Mouse (Mus musculus) macrophage (primary cell): ENCODE measurements around the gene Dner. TPM values are rescaled to one million over a fixed set of nuclear protein-coding genes. Genes with fewer than 3 reads are reported as not detected.

Experiments
- H3K27ac ChIP-seq: fragments of 350-480 bp; formaldehyde crosslinking; 2 replicates; pipeline ENCODE4 v1.9.0; 2021
- H3K36me3 ChIP-seq: fragments of 350-480 bp; formaldehyde crosslinking; 2 replicates; pipeline ENCODE4 v1.9.0; 2021; ENCODE audit errors: inconsistent target
- H3K4me3 ChIP-seq: fragments of 350-480 bp; formaldehyde crosslinking; 2 replicates; pipeline ENCODE4 v1.9.0; 2021; ENCODE audit errors: inconsistent target
- H3K79me2 ChIP-seq: fragments of 350-480 bp; formaldehyde crosslinking; 2 replicates; pipeline ENCODE4 v1.9.0; 2021; ENCODE audit errors: inconsistent target
- WGBS: methylation state at CpG from one replicate; pipeline ENCODE4 v1.1.7; 2026; ENCODE audit warnings: inconsistent platforms; ENCODE audit not compliant: missing documents; 5-methylcytosine and 5-hydroxymethylcytosine counted together
- polyA plus RNA-seq: library from polyadenylated mRNA; stranded (reverse); fragments of 250-400 nt; gene quantifications from 3 replicates; pipeline ENCODE4 v1.2.4, GENCODE M21; 2018; ENCODE audit warnings: inconsistent platforms

The Dner gene
- polyA plus RNA-seq, 1 experiment from 2014 or later, result 0.14 TPM

GRCm38 (mm10) chr1:84470342-84470741, 225.7 kb downstream of the Dner start:
- Histone ChIP-seq H3K36me3 (no peaks in the 10 kb centered on the region), H3K4me3 (no peak overlapping the region), H3K27ac (no peak overlapping the region), H3K79me2 (no peaks in the 10 kb centered on the region)
- 69% methylated on average over 4 of the region's 4 CpGs for WGBS

GRCm38 (mm10) chr1:84467664-84468063, 228.4 kb downstream of the Dner start:
- 85% methylated on average over 3 of the region's 3 CpGs for WGBS
- Histone ChIP-seq H3K27ac (peak overlapping the region; percentile 29), H3K36me3 (no peaks in the 10 kb centered on the region), H3K4me3 (no peak overlapping the region), H3K79me2 (no peaks in the 10 kb centered on the region)

GRCm38 (mm10) chr1:84464761-84465160, 231.3 kb downstream of the Dner start:
- Histone ChIP-seq H3K4me3 (no peak overlapping the region), H3K79me2 (no peaks in the 10 kb centered on the region), H3K27ac (peak overlapping the region; percentile 40), H3K36me3 (no peaks in the 10 kb centered on the region)
- WGBS, result 77% methylated on average over 3 of the region's 3 CpGs

- 0 out of 2 replicates have a peak overlapping the region, but pooled peaks have one; percentile 40 for H3K27ac ChIP-seq
- 95% methylated on average over 5 of the region's 5 CpGs for WGBS
Measured at GRCm38 (mm10) chr1:84463976-84464662, 231.9 kb downstream of the Dner start.

GRCm38 (mm10) chr1:84449566-84450278, 246.3 kb downstream of the Dner start:
- no peaks in the 10 kb centered on the region for H3K36me3 ChIP-seq
- H3K27ac ChIP-seq, result no peak overlapping the region
- H3K79me2 ChIP-seq, result no peaks in the 10 kb centered on the region
- WGBS, result 95% methylated on average over 10 of the region's 10 CpGs
- H3K4me3 ChIP-seq, result no peak overlapping the region

More at GRCm38 (mm10) chr1:84463976-84464662, 231.9 kb downstream of the Dner start:
- Histone ChIP-seq H3K4me3 (no peak overlapping the region), H3K79me2 (no peaks in the 10 kb centered on the region), H3K36me3 (no peaks in the 10 kb centered on the region)

- Histone ChIP-seq H3K27ac (peak overlapping the region; percentile 3), H3K4me3 (no peak overlapping the region), H3K36me3 (no peaks in the 10 kb centered on the region), H3K79me2 (no peaks in the 10 kb centered on the region)
- WGBS, result 50% methylated on average over 3 of the region's 3 CpGs
Measured at GRCm38 (mm10) chr1:84443640-84444039, 252.4 kb downstream of the Dner start.

- H3K27ac ChIP-seq, result peak overlapping the region; percentile 3; the same call in 1 of the 2 replicates
- H3K79me2 ChIP-seq, result no peaks in the 10 kb centered on the region
- 94% methylated on average over 5 of the region's 5 CpGs for WGBS
- H3K36me3 ChIP-seq, result no peaks in the 10 kb centered on the region
- no peak overlapping the region for H3K4me3 ChIP-seq
Measured at GRCm38 (mm10) chr1:84443050-84443449, 253.0 kb downstream of the Dner start.

- H3K4me3 ChIP-seq, result no peak overlapping the region
- H3K36me3 ChIP-seq, result no peaks in the 10 kb centered on the region
- WGBS, result 98% methylated on average over 3 of the region's 3 CpGs
- no peaks in the 10 kb centered on the region for H3K79me2 ChIP-seq
- no peak overlapping the region for H3K27ac ChIP-seq
Measured at GRCm38 (mm10) chr1:84441419-84441818, 254.6 kb downstream of the Dner start.

- Histone ChIP-seq H3K79me2 (no peaks in the 10 kb centered on the region), H3K27ac (peak overlapping the region; percentile 78), H3K4me3 (no peak overlapping the region), H3K36me3 (no peaks in the 10 kb centered on the region)
Measured at GRCm38 (mm10) chr1:84437565-84437964, 258.5 kb downstream of the Dner start.

GRCm38 (mm10) chr1:84436281-84436680, 259.7 kb downstream of the Dner start:
- H3K4me3 ChIP-seq, result no peak overlapping the region
- WGBS, result 93% methylated on average over 1 of the region's 1 CpGs
- no peaks in the 10 kb centered on the region for H3K36me3 ChIP-seq
- no peaks in the 10 kb centered on the region for H3K79me2 ChIP-seq
- H3K27ac ChIP-seq, result peak overlapping the region; percentile 78; the same call in 1 of the 2 replicates

GRCm38 (mm10) chr1:84433291-84433980, 262.6 kb downstream of the Dner start:
- no peaks in the 10 kb centered on the region for H3K36me3 ChIP-seq
- H3K4me3 ChIP-seq, result no peak overlapping the region
- no peak overlapping the region for H3K27ac ChIP-seq
- no peaks in the 10 kb centered on the region for H3K79me2 ChIP-seq
- 91% methylated on average over 6 of the region's 6 CpGs for WGBS

GRCm38 (mm10) chr1:84432311-84432710, 263.7 kb downstream of the Dner start:
- Histone ChIP-seq H3K79me2 (no peaks in the 10 kb centered on the region), H3K36me3 (no peaks in the 10 kb centered on the region)
- WGBS, result 100% methylated on average over 1 of the region's 1 CpGs

GRCm38 (mm10) chr1:84428331-84428730, 267.7 kb downstream of the Dner start:
- H3K27ac ChIP-seq, result peak overlapping the region; percentile 84
- 100% methylated on average over 1 of the region's 1 CpGs for WGBS
- H3K4me3 ChIP-seq, result no peak overlapping the region
- no peaks in the 10 kb centered on the region for H3K79me2 ChIP-seq
- no peaks in the 10 kb centered on the region for H3K36me3 ChIP-seq

More at GRCm38 (mm10) chr1:84432311-84432710, 263.7 kb downstream of the Dner start:
- no peak overlapping the region for H3K27ac ChIP-seq
- H3K4me3 ChIP-seq, result no peak overlapping the region

- Histone ChIP-seq H3K4me3 (no peak overlapping the region), H3K27ac (peak overlapping the region; percentile 84), H3K79me2 (no peaks in the 10 kb centered on the region), H3K36me3 (no peaks in the 10 kb centered on the region)
- WGBS, result 78% methylated on average over 11 of the region's 11 CpGs
Measured at GRCm38 (mm10) chr1:84427757-84428156, 268.3 kb downstream of the Dner start.

- 30% methylated on average over 5 of the region's 5 CpGs for WGBS
- H3K36me3 ChIP-seq, result no peaks in the 10 kb centered on the region
- H3K4me3 ChIP-seq, result no peak overlapping the region
- H3K27ac ChIP-seq, result peak overlapping the region; percentile 84
- no peaks in the 10 kb centered on the region for H3K79me2 ChIP-seq
Measured at GRCm38 (mm10) chr1:84426679-84427078, 269.3 kb downstream of the Dner start.
